Mouse (Mus musculus): Measurements from ENCODE around the gene Dmrtc2. TPM values are rescaled to one million over a fixed set of nuclear protein-coding genes. Genes with fewer than 3 reads are reported as not detected.
A peak's percentile ranks its signal among the peaks of the same experiment; 100 is the strongest.
"Not testable (repeated sequence)": the region's sequence is repeated elsewhere in the genome, so short reads cannot be mapped to it uniquely, and the experiment has no call there.

The Dmrtc2 gene
- not detected in 2 replicates for polyA plus RNA-seq (2016; fragmentation: Nextera tagmentation; extraction: Ambion mirVana)

- H3K27me3 ChIP-seq (replicated peaks): peaks cover 58% of the 10 kb centered on the region
- no peak for ATAC-seq (ENCODE audit: insufficient number of reproducible peaks, low FRiP score)
- 42% methylated on average over 41 of the region's 41 CpGs for WGBS
- peaks cover 4% of the 10 kb centered on the region for H3K4me1 ChIP-seq (replicated peaks)
- no peaks in the 10 kb centered on the region for H3K36me3 ChIP-seq
- H3K4me2 ChIP-seq: no peak within 1 kb of the TSS
- no peak within 1 kb of the TSS for H3K27ac ChIP-seq (ENCODE audit: poor library complexity, severe bottlenecking)
- no peak within 1 kb of the TSS for H3K9ac ChIP-seq
- peaks cover 11% of the 10 kb centered on the region for H3K9me3 ChIP-seq (replicated peaks)
- no peak within 1 kb of the TSS for H3K4me3 ChIP-seq
These were observed at the start of gene Dmrtc2, which contains the start of gene Lypd4 for GRCm38 (mm10) chr7:24869532-24870165. Gene Dmrtc2, plus strand, starts transcription at chr7:24870057. Gene Lypd4, minus strand, starts transcription at chr7:24869941.

GRCm38 (mm10) chr7:24824452-24824851, 45.4 kb upstream of the Dmrtc2 start:
- WGBS: 54% methylated on average over 7 of the region's 7 CpGs
- no peak overlapping the region for H3K27ac ChIP-seq (ENCODE audit: poor library complexity, severe bottlenecking)
- no peak overlapping the region for H3K9ac ChIP-seq
- no peaks in the 10 kb centered on the region for H3K4me1 ChIP-seq (replicated peaks)
- no peak overlapping the region for H3K4me2 ChIP-seq
- no peak overlapping the region for H3K4me3 ChIP-seq
- no peak for ATAC-seq (ENCODE audit: insufficient number of reproducible peaks, low FRiP score)
- H3K36me3 ChIP-seq: no peaks in the 10 kb centered on the region
- no peaks in the 10 kb centered on the region for H3K9me3 ChIP-seq (replicated peaks)
- peaks cover 5% of the 10 kb centered on the region; the same call in 1 of the 2 replicates for H3K27me3 ChIP-seq (replicated peaks)

GRCm38 (mm10) chr7:24827181-24827580, 42.7 kb upstream of the Dmrtc2 start:
- no peak for ATAC-seq (ENCODE audit: insufficient number of reproducible peaks, low FRiP score)

GRCm38 (mm10) chr7:24838732-24839409, 31.0 kb upstream of the Dmrtc2 start:
- H3K4me2 ChIP-seq; H3K27me3 ChIP-seq (replicated peaks); H3K4me1 ChIP-seq (replicated peaks); H3K4me3 ChIP-seq; ATAC-seq (ENCODE audit: insufficient number of reproducible peaks, low FRiP score); H3K27ac ChIP-seq (ENCODE audit: poor library complexity, severe bottlenecking); H3K36me3 ChIP-seq; H3K9ac ChIP-seq; H3K9me3 ChIP-seq (replicated peaks): not testable (repeated sequence)
- WGBS: 65% methylated on average over 12 of the region's 13 CpGs

More at GRCm38 (mm10) chr7:24827181-24827580, 42.7 kb upstream of the Dmrtc2 start:
- H3K27ac ChIP-seq (ENCODE audit: poor library complexity, severe bottlenecking): no peak overlapping the region
- no peak overlapping the region for H3K9ac ChIP-seq
- 83% methylated on average over 4 of the region's 4 CpGs for WGBS
- no peak overlapping the region for H3K4me2 ChIP-seq
- no peaks in the 10 kb centered on the region for H3K36me3 ChIP-seq
- no peak overlapping the region for H3K4me3 ChIP-seq
- no peaks in the 10 kb centered on the region for H3K4me1 ChIP-seq (replicated peaks)
- H3K9me3 ChIP-seq (replicated peaks): 0 out of 2 replicates have a peak, but pooled peaks cover 3% of the 10 kb centered on the region
- peaks cover 5% of the 10 kb centered on the region; the same call in 1 of the 2 replicates for H3K27me3 ChIP-seq (replicated peaks)

- Histone ChIP-seq H3K36me3 (no peaks in the 10 kb centered on the region), H3K4me3 (no peak overlapping the region), H3K4me2 (no peak overlapping the region), H3K4me1 (replicated peaks) (no peaks in the 10 kb centered on the region), H3K9ac (no peak overlapping the region), H3K27ac (ENCODE audit: poor library complexity, severe bottlenecking) (no peak overlapping the region), H3K9me3 (replicated peaks) (no peaks in the 10 kb centered on the region), H3K27me3 (replicated peaks) (no peaks in the 10 kb centered on the region; the same call in 1 of the 2 replicates)
- ATAC-seq (ENCODE audit: insufficient number of reproducible peaks, low FRiP score): no peak
- WGBS: 70% methylated on average over 8 of the region's 8 CpGs
These were observed 30.4 kb upstream of the Dmrtc2 start for GRCm38 (mm10) chr7:24839410-24839808.

GRCm38 (mm10) chr7:24840331-24840730, 29.5 kb upstream of the Dmrtc2 start:
- Histone ChIP-seq H3K4me3 (no peak overlapping the region), H3K36me3 (no peaks in the 10 kb centered on the region), H3K4me2 (no peak overlapping the region), H3K9me3 (replicated peaks) (no peaks in the 10 kb centered on the region), H3K27me3 (replicated peaks) (no peaks in the 10 kb centered on the region; the same call in 1 of the 2 replicates), H3K4me1 (replicated peaks) (no peaks in the 10 kb centered on the region), H3K9ac (no peak overlapping the region), H3K27ac (ENCODE audit: poor library complexity, severe bottlenecking) (no peak overlapping the region)
- 53% methylated on average over 3 of the region's 3 CpGs for WGBS
- ATAC-seq (ENCODE audit: insufficient number of reproducible peaks, low FRiP score): no peak

GRCm38 (mm10) chr7:24841009-24841408, 28.8 kb upstream of the Dmrtc2 start:
- Histone ChIP-seq H3K27ac (ENCODE audit: poor library complexity, severe bottlenecking) (no peak overlapping the region), H3K4me2 (no peak overlapping the region), H3K9ac (no peak overlapping the region), H3K36me3 (no peaks in the 10 kb centered on the region), H3K4me3 (no peak overlapping the region), H3K9me3 (replicated peaks) (no peaks in the 10 kb centered on the region), H3K4me1 (replicated peaks) (0 out of 2 replicates have a peak, but pooled peaks cover 3% of the 10 kb centered on the region), H3K27me3 (replicated peaks) (no peaks in the 10 kb centered on the region; the same call in 1 of the 2 replicates)
- ATAC-seq (ENCODE audit: insufficient number of reproducible peaks, low FRiP score): no peak
- WGBS: 73% methylated on average over 4 of the region's 4 CpGs

GRCm38 (mm10) chr7:24844144-24844543, 25.7 kb upstream of the Dmrtc2 start:
- Histone ChIP-seq H3K36me3 (no peaks in the 10 kb centered on the region), H3K9me3 (replicated peaks) (no peaks in the 10 kb centered on the region), H3K4me1 (replicated peaks) (0 out of 2 replicates have a peak, but pooled peaks cover 3% of the 10 kb centered on the region), H3K27ac (ENCODE audit: poor library complexity, severe bottlenecking) (no peak overlapping the region), H3K9ac (no peak overlapping the region), H3K4me3 (no peak overlapping the region), H3K27me3 (replicated peaks) (no peaks in the 10 kb centered on the region; the same call in 1 of the 2 replicates), H3K4me2 (no peak overlapping the region)
- ATAC-seq (ENCODE audit: insufficient number of reproducible peaks, low FRiP score): no peak
- 43% methylated on average over 5 of the region's 5 CpGs for WGBS

GRCm38 (mm10) chr7:24845181-24845580, 24.7 kb upstream of the Dmrtc2 start:
- Histone ChIP-seq H3K4me2 (no peak overlapping the region), H3K9me3 (replicated peaks) (no peaks in the 10 kb centered on the region), H3K27me3 (replicated peaks) (no peaks in the 10 kb centered on the region; the same call in 1 of the 2 replicates), H3K9ac (no peak overlapping the region), H3K27ac (ENCODE audit: poor library complexity, severe bottlenecking) (no peak overlapping the region), H3K4me1 (replicated peaks) (0 out of 2 replicates have a peak, but pooled peaks cover 3% of the 10 kb centered on the region), H3K4me3 (no peak overlapping the region), H3K36me3 (no peaks in the 10 kb centered on the region)
- 75% methylated on average over 9 of the region's 9 CpGs for WGBS
- no peak for ATAC-seq (ENCODE audit: insufficient number of reproducible peaks, low FRiP score)

- WGBS: 2% methylated on average over 6 of the region's 6 CpGs
- H3K4me1 ChIP-seq (replicated peaks): 0 out of 2 replicates have a peak, but pooled peaks cover 4% of the 10 kb centered on the region
These were observed 24.1 kb upstream of the Dmrtc2 start for GRCm38 (mm10) chr7:24845713-24846112.

GRCm38 (mm10) chr7:24846576-24846975, 23.3 kb upstream of the Dmrtc2 start:
- not testable (repeated sequence) for H3K4me2 ChIP-seq; H3K9ac ChIP-seq; H3K36me3 ChIP-seq; H3K27ac ChIP-seq (ENCODE audit: poor library complexity, severe bottlenecking); H3K27me3 ChIP-seq (replicated peaks); H3K4me1 ChIP-seq (replicated peaks); ATAC-seq (ENCODE audit: insufficient number of reproducible peaks, low FRiP score); H3K9me3 ChIP-seq (replicated peaks); H3K4me3 ChIP-seq
- WGBS: 28% methylated on average over 2 of the region's 2 CpGs

More at GRCm38 (mm10) chr7:24845713-24846112, 24.1 kb upstream of the Dmrtc2 start:
- H3K36me3 ChIP-seq: no peaks in the 10 kb centered on the region
- H3K27ac ChIP-seq (ENCODE audit: poor library complexity, severe bottlenecking): no peak overlapping the region
- no peak overlapping the region for H3K4me2 ChIP-seq
- H3K9ac ChIP-seq: no peak overlapping the region
- no peaks in the 10 kb centered on the region for H3K9me3 ChIP-seq (replicated peaks)
- no peak overlapping the region for H3K4me3 ChIP-seq
- ATAC-seq (ENCODE audit: insufficient number of reproducible peaks, low FRiP score): peak; percentile 72
- H3K27me3 ChIP-seq (replicated peaks): no peaks in the 10 kb centered on the region; the same call in 1 of the 2 replicates

Measured in heart, embryonic 12.5 days (tissue).